Mouse (Mus musculus) MN1 (cell line): ENCODE measurements at regions not wholly inside any gene's neighbourhood (a gene's known extent, or its start where the extent isn't known, plus 50 kb on each side); places are given as distances from the start of the nearest gene placed in this dataset.

ENCODE experiments used
- DNase-seq: peaks from one replicate; pipeline ENCODE4 v3.0.0-alpha.2; 2016; ENCODE audit warnings: low spot score

DNA sequence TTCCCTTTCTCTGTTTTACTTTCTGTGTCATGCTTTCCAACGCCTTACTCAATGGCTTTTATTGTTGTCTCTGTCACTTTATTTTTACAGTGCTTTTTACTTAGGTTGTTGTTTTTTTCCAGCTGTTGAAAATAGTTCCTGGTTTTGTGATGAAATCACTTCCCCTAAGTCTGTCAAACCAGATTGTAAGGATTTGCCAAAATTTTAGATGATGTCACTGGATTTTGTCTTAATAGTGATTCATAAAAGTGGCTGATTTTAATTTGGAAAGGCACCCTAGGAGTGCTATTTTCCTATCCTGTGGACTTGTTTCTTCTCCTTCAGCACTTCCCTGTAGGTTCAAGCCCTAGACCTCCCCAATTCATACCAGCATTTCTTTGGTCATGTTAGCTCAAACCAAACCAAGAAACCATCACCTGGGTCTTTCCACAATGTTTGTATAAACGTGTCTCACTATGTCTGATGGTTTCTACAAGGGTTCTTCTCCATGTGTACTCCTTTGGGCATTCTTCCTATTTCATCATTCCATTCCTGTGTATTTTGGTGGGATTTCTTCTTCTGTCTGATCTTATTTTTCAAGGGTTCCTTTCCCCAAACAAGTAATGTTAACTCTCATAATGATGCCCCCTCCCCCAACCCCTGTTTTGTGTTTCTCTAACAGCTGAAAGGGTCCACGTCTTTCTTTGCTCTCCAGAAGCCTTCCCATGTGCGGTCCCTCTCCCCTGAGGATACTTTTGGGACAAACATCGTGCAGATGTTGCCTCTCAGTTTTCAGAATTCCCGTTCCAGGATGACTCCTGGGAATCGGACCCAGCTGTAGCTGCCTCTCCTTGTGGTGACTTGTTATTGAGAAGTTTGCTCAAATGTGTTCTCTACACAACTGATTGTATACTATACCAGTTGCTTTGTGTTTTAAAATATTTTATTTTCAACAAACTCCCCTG is 89.5 kb upstream of the Dcn start:
- no peak for DNase-seq

DNA sequence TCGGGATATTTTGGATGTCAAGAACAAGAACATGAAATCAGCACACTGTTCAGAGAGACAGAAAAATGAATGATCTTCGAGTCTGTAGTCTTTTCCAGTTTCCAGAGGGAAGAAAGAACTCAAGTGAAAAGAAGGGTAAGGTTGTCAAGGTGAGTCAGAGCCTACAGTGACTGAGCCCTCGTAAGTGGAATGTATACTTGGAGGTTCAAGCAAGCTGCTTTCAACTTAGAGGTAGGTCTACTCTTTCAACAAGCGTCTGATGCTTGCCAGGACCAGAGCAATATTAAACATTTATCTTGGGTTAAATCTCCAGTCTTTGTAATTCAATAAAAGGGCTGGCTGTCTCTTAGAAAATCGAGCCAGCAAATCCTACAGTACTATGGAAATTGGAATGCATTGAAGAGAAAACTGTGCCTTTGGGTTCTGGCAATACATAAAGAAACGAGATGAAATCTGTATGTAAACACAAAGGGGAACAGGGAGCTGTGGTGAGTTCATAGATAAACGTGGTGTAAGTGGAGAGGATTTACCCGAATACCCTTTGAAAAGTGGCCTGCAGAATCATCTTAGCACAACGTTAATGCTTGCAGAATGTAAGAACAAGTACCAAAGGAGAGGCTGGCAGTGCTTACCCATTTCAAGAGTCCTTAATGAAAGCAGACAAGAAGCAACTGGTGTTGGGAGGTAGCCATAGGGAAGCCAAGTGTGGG is 82.2 kb upstream of the Dcn start:
- DNase-seq, result peak; percentile 34

DNA sequence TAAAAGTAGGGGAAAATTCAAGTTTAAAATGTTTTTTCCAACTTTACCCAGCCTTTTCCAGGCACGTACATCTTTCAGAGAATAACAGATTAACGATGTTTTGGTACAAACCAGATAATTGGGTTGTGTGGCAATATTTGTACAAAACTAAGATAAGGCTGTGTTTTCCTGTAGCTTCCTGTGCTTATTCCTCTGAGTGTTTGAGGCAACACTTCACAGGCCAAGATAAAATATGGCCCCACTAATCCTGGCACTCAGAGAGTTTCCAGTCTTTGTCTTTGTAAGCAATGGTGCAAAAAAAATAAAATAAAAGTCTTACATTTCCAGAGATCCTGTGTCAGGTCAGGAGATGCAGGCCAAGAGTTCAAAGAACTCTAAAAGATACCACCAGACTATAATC is 81.5 kb upstream of the Dcn start:
- DNase-seq, result no peak

DNA sequence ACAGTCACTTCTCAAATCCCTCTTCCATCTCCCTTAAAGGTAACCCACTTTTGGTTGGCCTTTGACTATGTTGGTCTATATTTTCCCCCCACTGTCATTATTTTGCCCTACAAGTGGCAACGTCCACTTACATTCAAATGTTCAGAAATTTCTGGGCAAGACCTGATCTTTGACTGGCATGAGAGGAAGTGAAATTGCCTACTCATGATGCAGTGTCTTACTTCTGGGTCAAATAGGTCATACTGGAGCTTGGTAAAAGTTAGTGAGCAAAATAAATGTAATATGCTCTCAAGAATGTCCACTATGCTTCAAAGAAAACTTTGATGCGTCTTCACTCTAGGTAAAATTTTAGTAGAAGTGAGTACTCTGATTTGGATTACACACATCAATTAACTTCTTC is 76.9 kb upstream of the Dcn start:
- no peak for DNase-seq

DNA sequence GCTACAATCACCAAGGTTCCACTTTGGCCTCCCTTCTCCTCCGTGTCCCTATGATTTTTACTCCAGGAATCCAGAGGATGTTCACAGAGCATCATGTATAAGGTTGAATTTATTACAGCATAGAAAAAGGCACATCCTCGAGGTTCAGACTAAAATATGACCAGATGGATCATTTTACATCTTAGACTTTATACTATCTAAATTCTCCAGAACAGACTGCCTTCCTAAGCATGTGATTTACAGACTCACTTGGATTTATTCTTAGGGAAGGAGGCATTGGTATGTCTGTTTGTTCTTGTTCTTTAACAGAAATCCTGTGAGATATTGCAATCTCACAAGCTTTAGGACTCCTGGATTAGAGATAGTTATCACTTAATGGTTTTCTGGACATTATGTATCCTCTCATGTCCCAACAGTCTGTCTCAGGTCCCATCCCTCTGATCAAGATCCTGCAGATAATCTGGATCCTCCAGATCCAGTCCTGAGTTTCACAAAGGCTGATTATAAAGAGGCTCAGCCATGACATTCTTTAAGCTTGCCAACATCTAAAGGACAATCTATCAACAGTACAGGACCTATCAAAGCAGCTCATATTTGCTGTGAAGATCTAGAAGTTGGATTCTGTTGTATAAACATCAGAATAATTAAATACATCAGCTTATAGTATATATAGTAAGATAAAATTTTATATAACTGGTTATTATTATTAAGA is 75.2 kb upstream of the Dcn start:
- DNase-seq, result no peak

DNA sequence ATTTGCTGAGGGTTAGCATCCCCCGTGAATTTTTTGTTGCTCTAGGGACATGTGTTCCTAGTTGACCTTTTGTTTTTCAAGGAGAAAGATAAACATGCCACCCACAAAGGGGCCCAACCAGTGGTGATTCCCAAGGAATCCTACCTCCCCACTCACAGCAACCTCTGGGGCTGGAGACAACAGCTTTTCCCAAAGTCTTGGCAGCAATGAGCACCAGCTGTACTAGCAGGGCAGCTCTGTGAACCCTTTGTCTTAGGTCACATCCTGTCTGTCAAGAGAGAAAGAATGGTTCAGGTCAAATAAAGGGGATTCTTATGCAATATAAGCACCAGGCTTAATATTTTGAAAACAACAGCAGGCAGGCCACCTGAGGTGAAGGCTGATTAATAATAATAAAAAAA is 70.2 kb upstream of the Dcn start:
- no peak for DNase-seq

DNA sequence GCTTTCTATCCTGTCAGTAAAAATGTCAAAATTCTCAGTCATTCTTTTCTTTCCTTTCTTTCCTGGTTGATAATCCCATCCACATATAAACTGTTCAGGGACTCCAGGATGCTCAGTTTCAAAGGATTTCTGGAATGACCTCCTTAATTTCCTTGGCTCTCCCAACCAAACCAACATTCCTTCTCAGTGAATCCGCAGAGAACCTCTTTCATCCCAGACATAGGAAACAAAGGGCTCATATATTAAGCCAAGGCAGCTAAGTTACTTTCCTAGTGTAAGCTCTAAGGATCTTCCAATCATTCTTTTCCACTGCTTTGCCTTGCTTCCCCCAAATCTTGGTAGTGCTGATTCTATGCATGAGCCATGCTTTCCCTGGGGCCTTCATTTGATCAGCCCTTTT is 69.5 kb upstream of the Dcn start:
- DNase-seq, result no peak

DNA sequence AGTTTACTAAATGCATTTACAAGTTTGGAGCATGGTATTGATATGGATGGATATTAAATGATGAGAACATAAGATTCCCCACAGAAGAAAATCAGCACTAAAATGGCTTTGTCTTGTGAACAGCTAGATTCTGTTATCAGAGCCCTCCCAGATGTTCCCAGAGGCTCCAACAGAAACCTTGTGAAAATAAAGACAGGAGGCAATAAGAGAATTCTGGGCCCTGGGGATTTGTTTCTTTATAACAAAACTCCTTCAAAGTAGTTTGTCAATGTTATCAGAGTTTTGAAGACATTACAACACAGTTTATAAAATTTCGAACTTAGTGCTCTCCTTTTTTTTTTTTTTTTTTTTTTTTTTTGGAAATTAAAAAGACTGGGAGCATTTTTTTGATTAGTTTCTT is 56.8 kb upstream of the Dcn start:
- DNase-seq, result no peak

DNA sequence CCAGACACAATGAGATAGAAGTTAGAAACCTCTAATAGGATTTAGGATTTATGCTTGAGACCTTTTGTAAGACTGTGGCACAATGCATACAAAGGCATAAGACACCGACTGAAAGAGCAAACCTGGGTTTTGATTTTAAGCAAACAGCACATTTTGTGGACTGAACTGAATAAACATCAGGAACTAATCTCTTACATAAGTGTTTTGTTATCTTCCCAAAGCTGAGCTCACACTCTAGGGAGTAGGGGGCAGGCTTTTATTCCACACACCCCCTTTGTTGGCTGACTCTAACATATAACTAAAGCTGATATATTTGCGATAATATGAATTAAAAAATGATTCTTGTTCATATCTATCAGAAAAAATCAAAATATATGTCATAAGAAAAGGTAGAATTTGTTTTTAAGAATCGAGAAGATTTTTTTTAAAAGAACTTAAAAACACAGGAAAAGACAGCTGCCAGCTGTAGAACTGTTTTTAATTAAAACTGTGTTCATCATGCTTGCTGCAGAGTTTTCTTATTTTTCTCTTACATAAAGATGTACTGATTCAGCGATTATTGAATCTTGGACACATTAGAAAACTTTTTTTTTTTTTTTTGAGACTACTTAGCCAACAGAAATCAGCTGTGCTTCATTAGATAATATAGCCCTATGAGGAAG is 56.2 kb upstream of the Dcn start:
- no peak for DNase-seq
